Mouse (Mus musculus): ENCODE measurements around the gene Rab29.

- TF ChIP-seq CTCF (IDR thresholded peaks at IDR 0.05; ENCODE audit: extremely low read depth, insufficient read depth, low read length) (no peak), POLR2A (IDR thresholded peaks at IDR 0.05; ENCODE audit: extremely low read depth, insufficient read depth, low read length) (no peak)
Measured at GRCm38 (mm10) chr1:131827207-131827786, 39.7 kb upstream of the Rab29 start, which contains the start of gene Slc41a1.
